Mouse (Mus musculus) large intestine, adult 2 months (tissue): ENCODE data around the gene 1600002K03Rik. TPM values are rescaled to one million over a fixed set of nuclear protein-coding genes. Genes with fewer than 3 reads are reported as not detected.
A peak's percentile ranks its signal among the peaks of the same experiment; 100 is the strongest.

ENCODE experiments used
- DNase-seq: peaks from one replicate; pipeline ENCODE4 v3.0.0-alpha.2; 2012; ENCODE audit warnings: low read depth, low spot score
- WGBS: fragments of 180-500 bp; shearing (Covaris S2); methylation state at CpG from one replicate; pipeline ENCODE4 v1.1.7; 2018; 5-methylcytosine and 5-hydroxymethylcytosine counted together
- polyA plus RNA-seq: library from polyadenylated mRNA; depleted of rRNA; stranded (reverse); fragments of >200 nt; gene quantifications from 2 replicates; pipeline ENCODE4 v1.2.3, GENCODE M21; 2012

The 1600002K03Rik gene
- polyA plus RNA-seq, 1 experiment: 18.2 TPM

GRCm38 (mm10) chr10:80139975-80140665 is 32.6 kb upstream of the 1600002K03Rik start:
- DNase-seq: no peak
- WGBS: 76% methylated on average over 11 of the region's 11 CpGs

- 68% methylated on average over 10 of the region's 10 CpGs for WGBS
- no peak for DNase-seq
Observed at GRCm38 (mm10) chr10:80140666-80141035, 32.1 kb upstream of the 1600002K03Rik start, which contains the start of gene Cbarp. Cbarp (minus strand) TSS chr10:80140835.

DNA sequence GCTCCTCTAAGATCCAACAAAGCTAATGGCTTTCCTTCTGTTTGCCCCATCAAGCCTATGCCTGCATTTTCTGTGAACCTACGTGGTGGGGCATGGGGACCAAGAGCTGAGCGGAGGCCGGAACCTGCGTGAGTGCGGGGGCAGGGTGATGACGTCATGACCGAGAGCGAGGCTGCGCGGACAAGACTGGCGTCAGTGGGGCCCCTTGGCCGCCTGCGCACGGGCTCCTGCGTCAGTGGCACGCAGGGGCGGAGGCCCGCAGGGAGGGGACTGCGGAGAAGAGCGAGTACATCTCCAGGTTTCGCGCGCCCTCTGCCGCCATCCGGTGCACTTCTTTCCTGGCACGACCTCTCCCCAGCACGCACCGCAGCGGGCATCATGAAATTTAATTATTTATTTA is 31.5 kb upstream of the 1600002K03Rik start:
- DNase-seq: no peak
- WGBS: under 1% methylated on average over 29 of the region's 29 CpGs

DNA sequence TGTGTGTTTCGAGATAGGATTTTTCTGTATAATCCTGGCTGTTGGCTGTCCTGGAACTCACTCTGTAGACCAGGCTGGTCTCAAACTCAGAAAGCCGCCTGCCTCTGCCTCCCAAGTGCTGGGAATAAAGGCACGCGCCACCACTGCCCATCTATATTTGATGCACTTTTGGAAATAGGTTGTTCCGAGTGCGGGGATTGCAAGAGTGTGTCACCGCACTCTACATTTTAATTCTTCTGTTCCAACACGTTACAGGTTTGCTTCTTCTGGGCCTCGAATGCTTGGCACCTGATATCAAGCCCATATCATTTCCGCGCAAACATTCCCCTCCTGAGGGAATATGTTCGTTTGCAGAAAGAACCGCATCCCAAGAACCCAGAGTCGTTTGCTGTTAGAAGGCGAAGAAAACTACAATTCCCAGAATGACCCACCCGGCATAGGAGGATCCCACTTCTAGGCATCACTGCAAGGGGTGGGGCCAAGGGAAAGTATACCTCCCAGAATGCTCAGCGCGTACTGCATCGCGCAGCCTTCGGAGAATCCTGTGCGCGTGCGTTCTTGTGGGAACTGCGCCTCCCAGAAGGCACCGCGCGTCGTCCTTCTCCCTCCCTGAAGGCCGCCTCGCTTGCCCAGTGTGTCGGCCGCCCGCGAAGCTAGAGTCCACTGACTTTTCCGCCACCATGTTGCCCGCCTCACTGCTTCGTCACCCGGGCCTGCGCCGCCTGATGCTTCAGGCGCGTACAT is 30.8 kb upstream of the 1600002K03Rik start:
- WGBS: under 1% methylated on average over 43 of the region's 43 CpGs
- DNase-seq: peak; percentile 97

DNA sequence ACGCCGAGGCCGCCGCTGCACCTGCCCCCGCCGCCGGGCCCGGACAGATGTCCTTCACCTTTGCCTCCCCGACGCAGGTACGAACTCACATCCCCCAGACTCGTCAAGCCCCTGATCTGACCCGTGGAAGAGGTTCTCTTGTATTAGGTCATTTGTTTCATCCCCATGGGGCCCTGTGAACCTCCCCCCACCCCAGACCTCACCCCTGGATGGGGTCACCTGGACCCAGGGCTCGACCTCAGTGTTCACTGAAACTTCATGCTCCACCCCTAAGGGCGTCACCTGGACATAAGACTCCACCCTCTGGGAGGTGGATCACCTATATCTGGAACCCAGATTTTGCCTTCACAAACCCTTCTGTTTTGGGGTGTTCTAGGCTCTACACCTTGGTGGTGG is 30.2 kb upstream of the 1600002K03Rik start:
- DNase-seq: no peak
- 1% methylated on average over 15 of the region's 15 CpGs for WGBS

GRCm38 (mm10) chr10:80143664-80144063 is 29.1 kb upstream of the 1600002K03Rik start:
- DNase-seq: no peak
- 86% methylated on average over 7 of the region's 7 CpGs for WGBS

DNA sequence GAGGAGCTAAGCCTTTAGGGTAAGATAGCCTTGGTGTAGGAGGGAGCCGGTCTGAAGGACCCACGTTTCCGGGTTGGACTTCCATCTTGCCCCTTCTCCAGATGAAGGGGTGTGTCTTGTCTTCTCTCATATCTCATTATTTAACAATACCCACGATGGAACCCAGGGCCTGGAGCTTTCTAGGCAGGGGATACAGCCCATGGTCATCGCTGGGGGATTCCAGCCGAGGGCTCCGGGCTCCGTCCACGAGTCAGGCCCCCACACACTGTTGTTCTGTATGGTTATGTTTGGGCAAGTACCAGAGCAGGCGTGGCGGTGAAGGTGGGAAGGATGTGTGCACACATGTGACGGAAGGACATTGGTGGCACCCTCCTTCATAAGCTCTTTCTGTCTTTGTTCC is 28.6 kb upstream of the 1600002K03Rik start:
- 84% methylated on average over 12 of the region's 12 CpGs for WGBS
- no peak for DNase-seq

- DNase-seq: no peak
- 58% methylated on average over 20 of the region's 20 CpGs for WGBS
Observed at GRCm38 (mm10) chr10:80144864-80145838, 27.6 kb upstream of the 1600002K03Rik start.

DNA sequence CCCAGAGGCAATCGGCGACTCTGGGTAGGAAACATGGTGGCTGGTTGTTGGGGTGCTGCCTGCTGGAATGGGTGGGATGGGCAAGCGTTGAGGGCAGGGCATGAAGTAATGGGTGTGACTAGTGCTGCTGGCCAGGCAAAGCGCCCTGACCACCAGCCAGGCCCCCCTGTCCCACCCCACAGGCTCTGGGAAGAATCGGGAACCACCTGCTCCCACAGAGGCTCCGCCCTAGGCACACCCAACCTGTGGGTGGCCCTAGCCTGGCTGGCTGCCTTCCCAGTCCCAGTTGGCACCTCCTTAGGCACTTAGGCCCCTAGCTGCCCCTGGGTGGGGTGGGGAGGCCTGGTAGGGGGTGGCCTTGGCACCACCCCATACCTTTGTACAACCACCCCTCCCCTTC is 26.8 kb upstream of the 1600002K03Rik start:
- 19% methylated on average over 6 of the region's 6 CpGs for WGBS
- DNase-seq: no peak

- DNase-seq: no peak
- 39% methylated on average over 4 of the region's 4 CpGs for WGBS
Observed at GRCm38 (mm10) chr10:80146568-80147011, 26.2 kb upstream of the 1600002K03Rik start.

- DNase-seq: no peak
- WGBS: 38% methylated on average over 5 of the region's 5 CpGs
Observed at GRCm38 (mm10) chr10:80147146-80147718, 25.5 kb upstream of the 1600002K03Rik start.

GRCm38 (mm10) chr10:80147719-80148601 is 24.8 kb upstream of the 1600002K03Rik start, which contains the start of gene Midn:
Midn (plus strand) TSS chr10:80148272.
- 1% methylated on average over 39 of the region's 42 CpGs for WGBS
- no peak for DNase-seq

DNA sequence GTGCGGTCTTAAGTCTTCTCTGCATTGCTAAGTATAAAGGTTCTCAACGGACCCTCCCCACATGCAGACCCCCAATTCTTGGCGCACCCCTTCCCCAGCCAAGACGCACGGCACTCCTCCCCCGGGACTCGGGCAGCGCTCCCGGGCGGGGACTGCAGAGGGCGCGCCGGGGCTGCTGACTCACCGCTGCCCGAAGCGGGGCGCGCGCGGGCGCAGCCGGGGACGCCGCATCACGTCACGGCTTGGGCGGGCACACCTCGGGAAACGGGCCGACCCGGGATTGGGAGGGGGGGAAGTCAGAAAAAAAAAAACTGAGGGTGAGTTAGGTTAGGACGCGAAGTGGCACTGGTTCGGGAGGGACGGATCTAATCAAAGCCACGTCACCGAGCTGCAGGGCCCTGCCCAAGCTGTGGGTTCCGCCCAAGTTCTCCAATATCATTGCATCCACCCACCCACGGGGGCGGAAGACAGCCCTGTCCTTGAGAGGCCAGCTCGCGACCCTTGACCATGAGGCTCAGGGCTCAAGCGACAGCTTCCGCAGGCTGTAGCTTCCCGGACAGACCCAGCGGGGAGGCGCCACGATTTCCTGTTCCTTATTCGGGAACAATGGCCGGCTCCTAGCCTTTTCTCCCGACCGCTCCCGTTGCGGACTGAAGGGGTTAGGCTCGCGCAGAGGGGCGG is 24.0 kb upstream of the 1600002K03Rik start:
- DNase-seq: no peak
- WGBS: under 1% methylated on average over 57 of the region's 57 CpGs

GRCm38 (mm10) chr10:80149291-80150225 is 23.2 kb upstream of the 1600002K03Rik start:
- DNase-seq: no peak
- under 1% methylated on average over 88 of the region's 88 CpGs for WGBS

GRCm38 (mm10) chr10:80150226-80151210 is 22.2 kb upstream of the 1600002K03Rik start:
- no peak for DNase-seq
- WGBS: 2% methylated on average over 55 of the region's 71 CpGs
